Mouse (Mus musculus): ENCODE results near the gene Strip1. TPM values are rescaled to one million over a fixed set of nuclear protein-coding genes. Genes with fewer than 3 reads are reported as not detected.

Strip1 gene
- polyA plus RNA-seq, 1 experiment from 2014 or later = 30.9 TPM

GRCm38 (mm10) chr3:107628551-107628950 is 2.9 kb downstream of the Strip1 start:
- H3K4me2 ChIP-seq = no peak overlapping the region
- H3K36me3 ChIP-seq = peaks cover 45% of the 10 kb centered on the region
- H3K9ac ChIP-seq = no peak overlapping the region
- no peaks in the 10 kb centered on the region for H3K9me3 ChIP-seq (replicated peaks)
- no peak overlapping the region for H3K27ac ChIP-seq
- H3K27me3 ChIP-seq = no peaks in the 10 kb centered on the region
- 87% methylated on average over 2 of the region's 2 CpGs for WGBS
- H3K4me1 ChIP-seq (replicated peaks) = peaks cover 17% of the 10 kb centered on the region
- no peak for ATAC-seq (replicated peaks; ENCODE audit: insufficient number of reproducible peaks, insufficient read depth, low FRiP score, low read depth)
- no peak overlapping the region for H3K4me3 ChIP-seq

- Histone ChIP-seq H3K27ac (no peak overlapping the region), H3K4me1 (replicated peaks) (peaks cover 17% of the 10 kb centered on the region), H3K36me3 (peaks cover 54% of the 10 kb centered on the region), H3K9me3 (replicated peaks) (no peaks in the 10 kb centered on the region), H3K27me3 (no peaks in the 10 kb centered on the region), H3K9ac (no peak overlapping the region), H3K4me2 (no peak overlapping the region), H3K4me3 (no peak overlapping the region)
- ATAC-seq (replicated peaks; ENCODE audit: insufficient number of reproducible peaks, insufficient read depth, low FRiP score, low read depth) = no peak
- WGBS = 90% methylated on average over 7 of the region's 7 CpGs
Measured at GRCm38 (mm10) chr3:107627641-107628040, 3.9 kb downstream of the Strip1 start.

- WGBS = 94% methylated on average over 8 of the region's 8 CpGs
- no peak overlapping the region for H3K4me2 ChIP-seq
- peaks cover 14% of the 10 kb centered on the region for H3K4me1 ChIP-seq (replicated peaks)
- H3K9ac ChIP-seq = no peak overlapping the region
- H3K27ac ChIP-seq = no peak overlapping the region
- H3K36me3 ChIP-seq = peaks cover 60% of the 10 kb centered on the region
- H3K9me3 ChIP-seq (replicated peaks) = no peaks in the 10 kb centered on the region
- H3K4me3 ChIP-seq = no peak overlapping the region
- H3K27me3 ChIP-seq = no peaks in the 10 kb centered on the region
- no peak for ATAC-seq (replicated peaks; ENCODE audit: insufficient number of reproducible peaks, insufficient read depth, low FRiP score, low read depth)
Measured at GRCm38 (mm10) chr3:107626751-107627150, 4.7 kb downstream of the Strip1 start.

- no peaks in the 10 kb centered on the region for H3K9me3 ChIP-seq (replicated peaks)
- H3K9ac ChIP-seq = no peak overlapping the region
- no peak overlapping the region for H3K4me2 ChIP-seq
- 88% methylated on average over 8 of the region's 8 CpGs for WGBS
- peaks cover 72% of the 10 kb centered on the region for H3K36me3 ChIP-seq
- peaks cover 11% of the 10 kb centered on the region for H3K4me1 ChIP-seq (replicated peaks)
- H3K27ac ChIP-seq = no peak overlapping the region
- ATAC-seq (replicated peaks; ENCODE audit: insufficient number of reproducible peaks, insufficient read depth, low FRiP score, low read depth) = no peak
- no peak overlapping the region for H3K4me3 ChIP-seq
- H3K27me3 ChIP-seq = no peaks in the 10 kb centered on the region
Measured at GRCm38 (mm10) chr3:107625536-107625935, 6.0 kb downstream of the Strip1 start.

GRCm38 (mm10) chr3:107624424-107624823 is 7.1 kb downstream of the Strip1 start:
- Histone ChIP-seq H3K27me3 (no peaks in the 10 kb centered on the region), H3K4me3 (no peak overlapping the region), H3K36me3 (peaks cover 81% of the 10 kb centered on the region), H3K4me1 (replicated peaks) (0 out of 2 replicates have a peak, but pooled peaks cover 1% of the 10 kb centered on the region), H3K4me2 (no peak overlapping the region), H3K27ac (no peak overlapping the region), H3K9me3 (replicated peaks) (no peaks in the 10 kb centered on the region), H3K9ac (no peak overlapping the region)
- ATAC-seq (replicated peaks; ENCODE audit: insufficient number of reproducible peaks, insufficient read depth, low FRiP score, low read depth) = no peak
- 98% methylated on average over 8 of the region's 8 CpGs for WGBS

- H3K9ac ChIP-seq = no peak overlapping the region
- no peak for ATAC-seq (replicated peaks; ENCODE audit: insufficient number of reproducible peaks, insufficient read depth, low FRiP score, low read depth)
- 93% methylated on average over 7 of the region's 7 CpGs for WGBS
- peaks cover 93% of the 10 kb centered on the region for H3K36me3 ChIP-seq
- H3K4me2 ChIP-seq = no peak overlapping the region
- H3K27me3 ChIP-seq = no peaks in the 10 kb centered on the region
- H3K4me1 ChIP-seq (replicated peaks) = no peaks in the 10 kb centered on the region
- H3K9me3 ChIP-seq (replicated peaks) = no peaks in the 10 kb centered on the region
- no peak overlapping the region for H3K27ac ChIP-seq
- H3K4me3 ChIP-seq = no peak overlapping the region
Measured at GRCm38 (mm10) chr3:107622537-107622936, 9.0 kb downstream of the Strip1 start.

- no peak overlapping the region for H3K9ac ChIP-seq
- no peaks in the 10 kb centered on the region for H3K27me3 ChIP-seq
- H3K36me3 ChIP-seq = peaks cover 94% of the 10 kb centered on the region
- no peak overlapping the region for H3K4me3 ChIP-seq
- no peak overlapping the region for H3K4me2 ChIP-seq
- peaks cover 4% of the 10 kb centered on the region; the same call in 1 of the 2 replicates for H3K4me1 ChIP-seq (replicated peaks)
- no peak overlapping the region for H3K27ac ChIP-seq
- ATAC-seq (replicated peaks; ENCODE audit: insufficient number of reproducible peaks, insufficient read depth, low FRiP score, low read depth) = no peak
- 83% methylated on average over 21 of the region's 21 CpGs for WGBS
- no peaks in the 10 kb centered on the region for H3K9me3 ChIP-seq (replicated peaks)
Measured at GRCm38 (mm10) chr3:107621286-107622075, 10.0 kb downstream of the Strip1 start.

- H3K4me2 ChIP-seq = no peak overlapping the region
- H3K27me3 ChIP-seq = no peaks in the 10 kb centered on the region
- no peak overlapping the region for H3K27ac ChIP-seq
- peaks cover 5% of the 10 kb centered on the region; the same call in 1 of the 2 replicates for H3K4me1 ChIP-seq (replicated peaks)
- 86% methylated on average over 6 of the region's 6 CpGs for WGBS
- no peaks in the 10 kb centered on the region for H3K9me3 ChIP-seq (replicated peaks)
- no peak overlapping the region for H3K9ac ChIP-seq
- peaks cover 94% of the 10 kb centered on the region for H3K36me3 ChIP-seq
- no peak overlapping the region for H3K4me3 ChIP-seq
- no peak for ATAC-seq (replicated peaks; ENCODE audit: insufficient number of reproducible peaks, insufficient read depth, low FRiP score, low read depth)
Measured at GRCm38 (mm10) chr3:107619911-107620310, 11.6 kb downstream of the Strip1 start.

- ATAC-seq (replicated peaks; ENCODE audit: insufficient number of reproducible peaks, insufficient read depth, low FRiP score, low read depth) = no peak
- Histone ChIP-seq H3K9me3 (replicated peaks) (no peaks in the 10 kb centered on the region), H3K36me3 (peaks cover 93% of the 10 kb centered on the region), H3K27me3 (no peaks in the 10 kb centered on the region), H3K4me3 (no peak overlapping the region), H3K4me1 (replicated peaks) (peaks cover 5% of the 10 kb centered on the region; the same call in 1 of the 2 replicates), H3K9ac (no peak overlapping the region), H3K27ac (no peak overlapping the region), H3K4me2 (no peak overlapping the region)
- WGBS = 95% methylated on average over 3 of the region's 3 CpGs
Measured at GRCm38 (mm10) chr3:107617800-107618199, 13.7 kb downstream of the Strip1 start.

GRCm38 (mm10) chr3:107612902-107613525 is 18.5 kb downstream of the Strip1 start:
- no peak overlapping the region for H3K9ac ChIP-seq
- H3K27me3 ChIP-seq = no peaks in the 10 kb centered on the region
- 88% methylated on average over 11 of the region's 11 CpGs for WGBS
- H3K4me1 ChIP-seq (replicated peaks) = peaks cover 10% of the 10 kb centered on the region; the same call in 1 of the 2 replicates
- peaks cover 58% of the 10 kb centered on the region for H3K36me3 ChIP-seq
- no peak overlapping the region for H3K4me2 ChIP-seq
- H3K9me3 ChIP-seq (replicated peaks) = no peaks in the 10 kb centered on the region
- no peak overlapping the region for H3K4me3 ChIP-seq
- H3K27ac ChIP-seq = no peak overlapping the region
- ATAC-seq (replicated peaks; ENCODE audit: insufficient number of reproducible peaks, insufficient read depth, low FRiP score, low read depth) = no peak

- peaks cover 41% of the 10 kb centered on the region for H3K36me3 ChIP-seq
- 41% methylated on average over 4 of the region's 4 CpGs for WGBS
- H3K4me1 ChIP-seq (replicated peaks) = peaks cover 6% of the 10 kb centered on the region; the same call in 1 of the 2 replicates
- H3K27me3 ChIP-seq = no peaks in the 10 kb centered on the region
- 0 out of 2 replicates have a peak, but pooled peaks have one; percentile 32 for ATAC-seq (replicated peaks; ENCODE audit: insufficient number of reproducible peaks, insufficient read depth, low FRiP score, low read depth)
- H3K4me3 ChIP-seq = no peak overlapping the region
- no peak overlapping the region for H3K9ac ChIP-seq
- peak overlapping the region; percentile 6; the same call in 1 of the 2 replicates for H3K27ac ChIP-seq
- no peaks in the 10 kb centered on the region for H3K9me3 ChIP-seq (replicated peaks)
- no peak overlapping the region for H3K4me2 ChIP-seq
Measured at GRCm38 (mm10) chr3:107611394-107611793, 20.1 kb downstream of the Strip1 start.
